Mouse (Mus musculus): ENCODE results near the gene Azgp1.
"Not testable (repeated sequence)": the region's sequence is repeated elsewhere in the genome, so short reads cannot be mapped to it uniquely, and the experiment has no call there.

Azgp1 gene

GRCm38 (mm10) chr5:137981300-137981699, at the start of gene Azgp1:
TSS of gene Azgp1 (plus strand) at chr5:137981520.
- no peak for DNase-seq (ENCODE audit: low read depth in 1 of 2, low spot score in 2 of 2)

GRCm38 (mm10) chr5:137933934-137934333, 47.4 kb upstream of the Azgp1 start:
- DNase-seq (ENCODE audit: low read depth in 1 of 2, low spot score in 2 of 2), result not testable (repeated sequence)

- DNase-seq (ENCODE audit: low read depth in 1 of 2, low spot score in 2 of 2), result no peak
These were observed 44.8 kb upstream of the Azgp1 start for GRCm38 (mm10) chr5:137936486-137936885.

GRCm38 (mm10) chr5:137937238-137937637, 44.1 kb upstream of the Azgp1 start:
- no peak for DNase-seq (ENCODE audit: low read depth in 1 of 2, low spot score in 2 of 2)

- no peak for DNase-seq (ENCODE audit: low read depth in 1 of 2, low spot score in 2 of 2)
These were observed 40.4 kb upstream of the Azgp1 start for GRCm38 (mm10) chr5:137940948-137941347.

GRCm38 (mm10) chr5:137943133-137943532, 38.2 kb upstream of the Azgp1 start:
- no peak for DNase-seq (ENCODE audit: low read depth in 1 of 2, low spot score in 2 of 2)

- DNase-seq (ENCODE audit: low read depth in 1 of 2, low spot score in 2 of 2), result no peak
These were observed 34.0 kb upstream of the Azgp1 start for GRCm38 (mm10) chr5:137947303-137947702.

GRCm38 (mm10) chr5:137951218-137951617, 30.1 kb upstream of the Azgp1 start:
- DNase-seq (ENCODE audit: low read depth in 1 of 2, low spot score in 2 of 2), result no peak

- DNase-seq (ENCODE audit: low read depth in 1 of 2, low spot score in 2 of 2), result no peak
These were observed 24.9 kb upstream of the Azgp1 start for GRCm38 (mm10) chr5:137956404-137956803.

- DNase-seq (ENCODE audit: low read depth in 1 of 2, low spot score in 2 of 2), result no peak
These were observed 18.4 kb upstream of the Azgp1 start, which contains the start of gene Gjc3 for GRCm38 (mm10) chr5:137962945-137963344. TSS of gene Gjc3 (minus strand) at chr5:137963098.

GRCm38 (mm10) chr5:137966492-137966891, 14.8 kb upstream of the Azgp1 start:
- no peak for DNase-seq (ENCODE audit: low read depth in 1 of 2, low spot score in 2 of 2)

GRCm38 (mm10) chr5:137973161-137973560, 8.2 kb upstream of the Azgp1 start:
- no peak for DNase-seq (ENCODE audit: low read depth in 1 of 2, low spot score in 2 of 2)

- DNase-seq (ENCODE audit: low read depth in 1 of 2, low spot score in 2 of 2), result no peak
These were observed 7.6 kb upstream of the Azgp1 start for GRCm38 (mm10) chr5:137973738-137974137.

- no peak for DNase-seq (ENCODE audit: low read depth in 1 of 2, low spot score in 2 of 2)
These were observed 6.6 kb upstream of the Azgp1 start for GRCm38 (mm10) chr5:137974724-137975123.

GRCm38 (mm10) chr5:137975434-137975833, 5.9 kb upstream of the Azgp1 start:
- no peak for DNase-seq (ENCODE audit: low read depth in 1 of 2, low spot score in 2 of 2)

GRCm38 (mm10) chr5:137977291-137977690, 4.0 kb upstream of the Azgp1 start:
- DNase-seq (ENCODE audit: low read depth in 1 of 2, low spot score in 2 of 2), result no peak

- no peak for DNase-seq (ENCODE audit: low read depth in 1 of 2, low spot score in 2 of 2)
These were observed 2.2 kb upstream of the Azgp1 start for GRCm38 (mm10) chr5:137979081-137979480.

- DNase-seq (ENCODE audit: low read depth in 1 of 2, low spot score in 2 of 2), result no peak
These were observed 5.0 kb downstream of the Azgp1 start for GRCm38 (mm10) chr5:137986351-137986750.

- no peak for DNase-seq (ENCODE audit: low read depth in 1 of 2, low spot score in 2 of 2)
These were observed 28.1 kb downstream of the Azgp1 start for GRCm38 (mm10) chr5:138009437-138009836.

GRCm38 (mm10) chr5:138012382-138012781, 31.1 kb downstream of the Azgp1 start:
- no peak for DNase-seq (ENCODE audit: low read depth in 1 of 2, low spot score in 2 of 2)

GRCm38 (mm10) chr5:138016530-138016929, 35.2 kb downstream of the Azgp1 start:
- no peak for DNase-seq (ENCODE audit: low read depth in 1 of 2, low spot score in 2 of 2)

GRCm38 (mm10) chr5:138016997-138017396, 35.7 kb downstream of the Azgp1 start:
- no peak for DNase-seq (ENCODE audit: low read depth in 1 of 2, low spot score in 2 of 2)

- DNase-seq (ENCODE audit: low read depth in 1 of 2, low spot score in 2 of 2), result not testable (repeated sequence)
These were observed 38.3 kb downstream of the Azgp1 start for GRCm38 (mm10) chr5:138019577-138019976.

Measured in monocyte, adult 2 months (primary cell).